Mouse (Mus musculus) lung, postnatal 0 days (tissue): ENCODE measurements at regions not wholly inside any gene's neighbourhood (a gene's known extent, or its start where the extent isn't known, plus 50 kb on each side); places are given as distances from the start of the nearest gene placed in this dataset.
A peak's percentile ranks its signal among the peaks of the same experiment; 100 is the strongest.

Source experiments
- ATAC-seq: fragments of 200-750 bp; cut with Nextera tagmentation; 2 replicates; pipeline ENCODE4 v1.8.0; 2017; ENCODE audit warnings: moderate library complexity
- DNase-seq: peaks from one replicate; pipeline ENCODE4 v3.0.0-alpha.2; 2016; ENCODE audit warnings: low spot score
- H3K27ac ChIP-seq: fragments of 300-500 bp; sonication (generic); 2 replicates; pipeline ENCODE4 v1.5.1; 2014; ENCODE audit warnings: antibody characterized with exemption, mild to moderate bottlenecking, low read length, mixed read lengths
- H3K27me3 ChIP-seq: fragments of 300-500 bp; sonication (generic); replicated peaks from 2 replicates; pipeline ENCODE4 v1.6.1; 2014; ENCODE audit warnings: low read length, mixed read lengths; ENCODE audit not compliant: insufficient read depth
- H3K36me3 ChIP-seq: fragments of 300-500 bp; sonication (generic); 2 replicates; pipeline ENCODE4 v1.6.1; 2014; ENCODE audit warnings: low read length, mixed read lengths; ENCODE audit not compliant: insufficient read depth
- H3K4me1 ChIP-seq: fragments of 300-500 bp; sonication (generic); 2 replicates; pipeline ENCODE4 v1.6.1; 2014; ENCODE audit warnings: antibody characterized with exemption, low read depth, low read length, mixed read lengths; ENCODE audit not compliant: insufficient read depth
- H3K4me2 ChIP-seq: fragments of 300-500 bp; sonication (generic); replicated peaks from 2 replicates; pipeline ENCODE4 v1.6.1; 2014; ENCODE audit warnings: low read depth, mild to moderate bottlenecking, low read length, moderate library complexity, mixed read lengths
- H3K4me3 ChIP-seq: fragments of 300-500 bp; sonication (generic); 2 replicates; pipeline ENCODE4 v1.5.1; 2014; ENCODE audit warnings: low read depth, low read length
- H3K9ac ChIP-seq: fragments of 300-500 bp; sonication (generic); replicated peaks from 2 replicates; pipeline ENCODE4 v1.6.1; 2014; ENCODE audit warnings: low read depth, mild to moderate bottlenecking
- H3K9me3 ChIP-seq: fragments of 300-500 bp; sonication (generic); 2 replicates; pipeline ENCODE4 v1.6.1; 2016; ENCODE audit warnings: low read length, mixed read lengths
- CTCF ChIP-seq: IDR thresholded peaks from 2 replicates; pipeline ENCODE4 v1.5.1; 2016; ENCODE audit warnings: antibody characterized with exemption, mild to moderate bottlenecking
- EP300 ChIP-seq: IDR thresholded peaks from 2 replicates; pipeline ENCODE4 v1.6.1; 2016; ENCODE audit warnings: antibody characterized with exemption, mild to moderate bottlenecking, control low read depth
- WGBS: fragments of 180-500 bp; shearing (Covaris S2); extraction: QIAGEN DNeasy Blood & Tissue Kit; methylation state at CpG from one replicate; pipeline ENCODE4 v1.1.7; 2014; 5-methylcytosine and 5-hydroxymethylcytosine counted together

DNA sequence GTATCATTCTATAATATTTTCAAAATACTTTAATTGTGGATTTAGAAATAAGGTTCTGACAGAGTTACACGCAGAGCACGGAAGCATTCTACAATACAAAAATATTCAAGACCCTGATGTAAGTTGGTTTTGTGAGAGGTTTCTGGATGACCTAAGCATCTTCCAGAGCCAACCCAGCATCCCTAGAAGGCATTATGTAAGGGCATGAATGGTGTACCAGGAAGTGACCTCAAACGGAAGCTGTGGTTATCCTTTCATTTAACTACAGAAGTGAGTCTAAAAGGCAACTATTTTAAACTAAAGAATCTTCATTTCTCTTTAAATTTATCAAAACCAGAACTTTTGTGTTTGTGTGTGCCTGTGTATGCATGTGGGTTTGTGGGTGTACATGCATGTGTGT, 66.8 kb upstream of the Fam98a start:
- Histone ChIP-seq H3K4me3 (no peak overlapping the region), H3K9ac (no peak overlapping the region), H3K36me3 (no peaks in the 10 kb centered on the region), H3K27ac (no peak overlapping the region), H3K9me3 (no peaks in the 10 kb centered on the region), H3K4me2 (no peak overlapping the region), H3K4me1 (no peaks in the 10 kb centered on the region), H3K27me3 (no peaks in the 10 kb centered on the region)
- DNase-seq (no peak), ATAC-seq (no peak)
- no peak for TF ChIP-seq EP300
- TF ChIP-seq CTCF: no peak
- WGBS: 90% methylated on average over 3 of the region's 3 CpGs

DNA sequence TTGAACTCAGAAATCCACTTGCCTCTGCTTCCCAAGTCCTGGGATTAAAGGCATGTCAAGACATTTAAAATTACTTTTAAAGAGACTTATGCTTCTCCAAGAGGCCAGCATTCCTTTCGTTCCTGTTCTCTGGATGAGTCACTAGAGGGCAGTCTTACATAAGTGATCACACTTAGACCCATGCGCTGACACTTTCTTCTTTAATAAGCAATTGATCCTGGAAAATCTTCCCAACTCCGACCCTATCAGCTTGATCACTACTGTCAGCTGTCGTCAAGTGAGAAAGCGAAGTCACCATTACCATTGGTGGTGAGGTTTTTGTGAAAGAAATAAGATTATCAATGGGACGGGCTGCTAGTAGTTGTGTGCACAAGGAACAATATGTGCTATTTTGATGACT, 65.5 kb upstream of the Fam98a start:
- no peak overlapping the region for H3K9ac ChIP-seq
- peak; percentile 68 for DNase-seq

DNA sequence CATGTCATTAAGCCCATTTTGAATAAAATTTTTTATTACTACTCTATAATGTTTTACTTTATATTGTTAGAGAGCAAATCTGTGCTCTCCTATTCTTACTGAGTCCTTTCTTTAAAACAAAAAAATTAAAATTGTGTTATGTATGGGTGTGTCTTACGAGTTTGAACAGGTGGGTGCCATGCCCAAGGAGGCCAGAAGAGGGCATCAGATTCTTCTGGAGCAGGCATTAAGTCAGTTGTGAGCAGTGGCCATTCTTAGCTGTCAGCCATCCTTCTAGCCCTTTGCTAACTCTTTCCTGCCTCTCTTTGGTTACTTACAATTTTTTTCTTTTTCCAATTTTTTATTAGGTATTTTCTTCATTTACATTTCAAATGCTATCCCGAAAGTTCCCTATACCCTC, 63.6 kb upstream of the Fam98a start:
- DNase-seq: peak; percentile 25
- 83% methylated on average over 2 of the region's 2 CpGs for WGBS

More for the DNA sequence above, 65.5 kb upstream of the Fam98a start:
- ATAC-seq: no peak
- WGBS: 17% methylated on average over 6 of the region's 6 CpGs
- H3K9me3 ChIP-seq: no peaks in the 10 kb centered on the region
- H3K27ac ChIP-seq: no peak overlapping the region
- no peak for TF ChIP-seq EP300
- peak; percentile 69 for TF ChIP-seq CTCF
- no peak overlapping the region for H3K4me3 ChIP-seq
- no peaks in the 10 kb centered on the region for H3K4me1 ChIP-seq
- H3K4me2 ChIP-seq: no peak overlapping the region
- no peaks in the 10 kb centered on the region for H3K27me3 ChIP-seq
- H3K36me3 ChIP-seq: no peaks in the 10 kb centered on the region

DNA sequence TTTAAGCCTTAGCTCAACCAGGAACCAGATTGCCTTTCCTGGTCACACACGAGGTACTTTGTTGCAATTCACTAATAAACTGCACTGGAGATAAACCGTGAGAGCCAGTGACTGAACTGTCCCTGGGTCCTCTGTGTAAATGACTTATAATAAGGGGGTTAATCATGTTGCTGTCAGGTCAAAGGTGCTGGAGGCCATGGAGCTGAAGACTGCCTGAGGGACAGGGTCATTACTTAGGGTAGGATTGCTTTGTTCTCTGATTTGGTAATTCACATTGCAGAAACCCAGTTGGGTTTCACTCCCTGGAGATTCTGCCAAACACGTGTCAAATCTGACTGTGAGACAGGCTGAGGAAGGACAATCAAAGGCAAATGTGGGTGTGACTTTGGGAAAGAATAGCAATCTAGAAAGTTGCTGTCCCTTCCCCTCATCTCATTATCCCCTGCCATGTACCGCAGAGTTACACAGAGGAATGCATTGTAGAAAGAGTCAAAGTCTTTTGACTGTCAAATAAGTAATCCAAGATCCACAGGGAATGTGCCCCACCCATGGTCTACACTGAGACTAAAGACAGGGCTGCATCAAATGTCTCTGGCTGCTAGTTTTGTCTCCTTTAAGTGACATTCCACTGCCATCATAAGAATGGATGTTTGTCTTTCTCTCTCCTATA, 51.8 kb upstream of the Fam98a start:
- ATAC-seq: no peak
- H3K4me3 ChIP-seq: no peak overlapping the region
- 30% methylated on average over 4 of the region's 4 CpGs for whole genome bisulfite sequencing
- no peak overlapping the region for H3K4me2 ChIP-seq
- no peaks in the 10 kb centered on the region for H3K27me3 ChIP-seq
- no peak for DNase-seq
- no peaks in the 10 kb centered on the region for H3K9me3 ChIP-seq
- H3K4me1 ChIP-seq: no peaks in the 10 kb centered on the region
- no peak overlapping the region for H3K9ac ChIP-seq
- H3K27ac ChIP-seq: no peak overlapping the region
- TF ChIP-seq EP300 (no peak), CTCF (no peak)
- H3K36me3 ChIP-seq: no peaks in the 10 kb centered on the region

More for the DNA sequence above, 63.6 kb upstream of the Fam98a start:
- no peaks in the 10 kb centered on the region for H3K4me1 ChIP-seq
- TF ChIP-seq CTCF (peak; percentile 54), EP300 (no peak)
- ATAC-seq: no peak
- H3K9ac ChIP-seq: no peak overlapping the region
- no peaks in the 10 kb centered on the region for H3K27me3 ChIP-seq
- no peaks in the 10 kb centered on the region for H3K9me3 ChIP-seq
- no peak overlapping the region for H3K4me2 ChIP-seq
- no peak overlapping the region for H3K27ac ChIP-seq
- H3K4me3 ChIP-seq: no peak overlapping the region
- H3K36me3 ChIP-seq: no peaks in the 10 kb centered on the region
